Comparison of ENCODE assay signal across 9 mouse cellular contexts in the genomic region with DNA sequence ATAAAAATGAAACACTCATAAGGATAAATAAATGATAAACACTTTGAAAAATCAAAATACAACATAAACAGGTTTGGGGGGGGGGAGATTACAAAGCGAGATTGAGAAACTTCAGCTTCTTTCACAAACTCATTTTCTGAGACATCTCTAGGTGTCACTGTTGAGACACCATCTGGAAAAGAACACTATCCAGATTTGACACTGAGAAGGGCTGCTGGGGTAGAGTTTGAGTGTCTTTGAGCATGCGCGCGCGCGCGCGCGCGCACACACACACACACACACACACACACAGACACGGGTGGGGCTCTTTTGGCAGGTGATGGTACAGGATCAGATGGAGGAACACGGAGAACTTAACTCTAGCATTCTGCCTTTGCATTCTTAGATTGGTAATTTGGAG.
DNase-seq lines count a peak whose midpoint lies in the region; ATAC-seq lines count a peak whose summit lies in the region.
"Had no signal": no experiment of that assay in that cellular context is flagged by ENCODE, and none has a peak within 500 bp of the region (broad histone marks: within the 10 kb centered on the region; RNA-seq: fewer than 3 reads in every experiment).

No protein-coding gene starts in this region.

- ATAC-seq in erythroblast, adult 5-6 weeks (replicated peaks; ENCODE audit: low FRiP score, poor library complexity, severe bottlenecking): no peak

- peak; percentile 34 for DNase-seq in heart, adult 11 months
- DNase-seq in heart, postnatal 4 days: no peak
- DNase-seq in right cerebral cortex, adult 18-20 months: peak; percentile 30
- DNase-seq in right cerebral cortex, postnatal 14 days: no peak
- DNase-seq in left cerebral cortex, adult 18-20 months (ENCODE audit: low spot score in 2 of 2): peak; percentile 14 to 30
- DNase-seq in thymus, postnatal 25 days: peak; percentile 10
- DNase-seq in adrenal gland, adult 18-20 months (ENCODE audit: low spot score in 2 of 2): no peak
- DNase-seq: cerebellum, adult 11 months had no signal

Comparison
In these comparisons a context has a peak if more than half of its experiments do, and no peak if none do; other contexts are left out.
1. DNase-seq: peak in heart, adult 11 months (single experiment), right cerebral cortex, adult 18-20 months (single experiment), left cerebral cortex, adult 18-20 months (2 of 2) and thymus, postnatal 25 days (single experiment); none in heart, postnatal 4 days (single experiment), right cerebral cortex, postnatal 14 days (single experiment) and adrenal gland, adult 18-20 months (0 of 2).